Mouse (Mus musculus) thymus, adult 2 months (tissue): ENCODE results near the gene Gm28539.

ENCODE experiments used
- CTCF ChIP-seq: fragments of 200-500 bp; IDR thresholded peaks from 2 replicates; pipeline ENCODE4 v1.5.1; 2012; ENCODE audit warnings: mild to moderate bottlenecking, control low read depth, low read length, moderate library complexity, borderline replicate concordance; ENCODE audit not compliant: control insufficient read depth, poor library complexity, insufficient read depth; ENCODE audit errors: extremely low read depth
- POLR2A ChIP-seq: fragments of 200-500 bp; IDR thresholded peaks from 2 replicates; pipeline ENCODE4 v1.6.1; 2012; ENCODE audit warnings: mild to moderate bottlenecking, low read length, control low read depth, moderate library complexity; ENCODE audit not compliant: control insufficient read depth, poor library complexity, insufficient read depth; ENCODE audit errors: extremely low read depth

- peak; percentile 80; the same call in 1 of the 2 replicates for TF ChIP-seq POLR2A
- TF ChIP-seq CTCF, result peak; percentile 19; the same call in 1 of the 2 replicates
Measured at GRCm38 (mm10) chr16:18876442-18877308, 40.3 kb downstream of the Gm28539 start, which contains the start of the genes Mrpl40 and Hira.
